Mouse (Mus musculus) G1E (cell line): ENCODE results near the gene Dhx15.

ENCODE experiments used
- CTCF ChIP-seq: IDR thresholded peaks from 2 replicates; pipeline ENCODE4 v1.5.1; 2012; ENCODE audit warnings: low read depth, low read length, inconsistent platforms, mixed read lengths
- GATA1 ChIP-seq: IDR thresholded peaks from 2 replicates; pipeline ENCODE4 v1.6.1; 2012; ENCODE audit warnings: borderline replicate concordance, low read length, inconsistent platforms, mixed read lengths

- TF ChIP-seq CTCF (no peak), GATA1 (no peak)
Observed at GRCm38 (mm10) chr5:52230466-52230865, 40.2 kb upstream of the Dhx15 start.
